Mouse (Mus musculus): ENCODE results near the gene Tmem206.

DNA sequence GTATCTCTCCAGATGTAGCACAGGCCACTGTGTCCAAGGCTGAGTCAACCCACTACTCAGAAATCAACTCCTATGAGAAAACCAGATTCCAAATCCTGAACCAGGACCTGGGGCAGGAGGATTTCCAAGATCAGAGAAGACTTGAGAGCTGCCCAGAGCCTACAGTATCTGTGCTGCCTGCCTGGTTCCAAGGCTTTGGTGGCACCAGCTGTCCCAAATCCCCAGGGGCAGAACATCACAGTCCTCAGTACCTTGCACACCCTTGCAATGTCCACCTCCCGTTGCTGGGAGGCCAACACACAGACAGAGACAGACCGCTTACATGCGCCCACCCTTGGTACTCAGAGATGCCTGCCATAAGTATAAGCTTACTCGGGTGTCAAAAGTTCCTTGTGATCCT lies 27.4 kb upstream of the Tmem206 start:
- TF ChIP-seq CTCF (IDR thresholded peaks at IDR 0.05; ENCODE audit: insufficient read depth, low read length) (no peak), POLR2A (IDR thresholded peaks at IDR 0.05; ENCODE audit: borderline replicate concordance, extremely low read depth, low read depth, low read length) (no peak)

Measured in lung, adult 2 months (tissue).